Mouse (Mus musculus): ENCODE results near the gene Mon2.

DNA sequence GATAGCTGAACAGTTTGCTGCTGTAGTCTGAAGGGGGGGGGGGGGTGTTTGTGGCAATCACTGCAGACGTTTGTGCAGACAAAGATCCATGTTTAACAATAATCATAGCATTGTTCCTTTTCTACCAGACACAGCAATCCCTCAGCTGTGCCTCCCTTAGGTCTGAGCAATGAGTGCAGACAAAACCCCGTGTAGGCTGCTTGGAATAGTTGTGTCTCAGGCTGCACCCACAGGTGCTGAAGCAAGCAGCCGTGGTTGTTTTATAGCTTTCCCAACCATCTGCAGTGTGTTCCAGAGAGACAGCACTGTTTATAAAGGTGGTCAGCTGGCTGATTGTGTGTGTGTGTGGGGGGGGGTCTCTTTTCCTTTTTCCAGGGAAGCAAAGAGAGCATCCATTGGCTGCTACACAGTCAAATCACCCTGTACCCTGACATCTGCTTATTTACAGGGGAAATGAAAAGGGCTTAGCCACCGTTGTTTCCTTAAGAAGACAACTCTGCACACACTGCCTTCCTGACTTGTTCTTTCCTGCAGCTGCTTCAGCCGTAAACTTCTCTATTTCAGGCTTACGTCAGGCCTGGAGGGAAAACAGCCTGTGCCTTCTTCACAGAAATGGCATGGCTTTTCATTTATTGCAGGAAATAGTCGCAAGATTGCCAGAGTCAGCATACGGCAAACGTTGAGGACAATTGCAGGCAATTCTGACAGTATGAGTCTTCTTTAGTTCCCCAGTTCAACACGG, 8.8 kb upstream of the Mon2 start:
- TF ChIP-seq CTCF (IDR thresholded peaks at IDR 0.05; ENCODE audit: borderline replicate concordance, extremely low read depth, insufficient read depth, insufficient read length), result no peak
- no peak for TF ChIP-seq POLR2A (IDR thresholded peaks at IDR 0.05; ENCODE audit: borderline replicate concordance, extremely low read depth, insufficient read depth, insufficient read length, poor library complexity, severe bottlenecking)

Measured in brain, embryonic 14.5 days (tissue).